Mouse (Mus musculus) adrenal gland, postnatal 4 days (tissue): Measurements from ENCODE around the gene Zfp146. TPM values are rescaled to one million over a fixed set of nuclear protein-coding genes. Genes with fewer than 3 reads are reported as not detected.
"Not testable (repeated sequence)": the region's sequence is repeated elsewhere in the genome, so short reads cannot be mapped to it uniquely, and the experiment has no call there.

Experiments
- DNase-seq, 2 experiments: peaks; one replicate each; pipeline ENCODE4 v3.0.0; 2021 to 2022; ENCODE audit warnings: low spot score in 2 of 2, mixed read lengths in 2 of 2
- total RNA-seq, 2 experiments: library from RNA; stranded (reverse); gene quantifications; 2 replicates each; pipeline ENCODE4 v1.2.3; 2021

Gene Zfp146
- total RNA-seq, 2 experiments from 2014 or later, result 77.4 to 83.3 TPM

- no peak for DNase-seq
Observed at GRCm38 (mm10) chr7:30193013-30193412, 23.5 kb upstream of the Zfp146 start.

DNA sequence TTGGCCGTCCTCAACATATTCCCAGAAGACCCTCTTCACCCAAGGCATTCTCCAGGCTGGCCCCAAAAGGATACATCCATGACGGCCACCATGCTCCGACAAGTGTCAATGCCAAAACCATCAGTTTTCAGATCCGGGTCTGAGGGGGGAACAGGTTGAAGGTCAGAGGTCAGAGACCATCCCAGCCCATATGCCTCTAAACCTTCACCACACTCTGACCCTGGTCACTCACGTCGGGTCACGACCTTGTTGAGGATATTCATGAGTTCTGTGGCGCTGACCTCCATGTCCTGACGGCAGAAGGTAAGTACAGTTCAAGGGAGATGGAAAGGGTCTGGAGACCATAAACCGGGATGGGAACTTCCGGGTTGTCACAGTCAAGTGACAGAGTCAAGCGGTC is 22.5 kb upstream of the Zfp146 start:
- no peak for DNase-seq

DNA sequence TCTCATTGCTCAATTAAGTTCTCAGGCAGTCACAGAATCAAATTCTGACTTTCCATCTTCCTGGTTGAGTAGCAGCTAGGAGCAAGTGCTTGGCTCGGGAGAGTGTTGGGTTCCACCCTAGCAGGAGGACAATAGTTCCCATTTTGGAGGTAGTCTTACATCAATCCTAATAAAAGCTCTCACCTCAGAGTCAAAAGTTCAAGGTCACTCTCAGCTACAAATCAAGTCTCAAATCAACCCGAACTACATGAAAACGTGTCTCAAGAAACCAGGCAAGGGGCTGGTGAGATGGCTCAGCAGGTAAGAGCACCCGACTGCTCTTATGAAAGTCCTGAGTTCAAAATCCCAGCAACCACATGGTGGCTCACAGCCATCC is 19.6 kb upstream of the Zfp146 start:
- DNase-seq, result no peak

- DNase-seq, result no peak
Observed at GRCm38 (mm10) chr7:30188344-30189115, 19.0 kb upstream of the Zfp146 start.

GRCm38 (mm10) chr7:30184641-30185348 is 15.2 kb upstream of the Zfp146 start:
- DNase-seq, result no peak

- peak; percentile 64 to 85 for DNase-seq
Observed at GRCm38 (mm10) chr7:30183879-30184289, 14.3 kb upstream of the Zfp146 start, which contains the start of gene Cox7a1. Gene Cox7a1, plus strand, starts transcription at chr7:30184144.

DNA sequence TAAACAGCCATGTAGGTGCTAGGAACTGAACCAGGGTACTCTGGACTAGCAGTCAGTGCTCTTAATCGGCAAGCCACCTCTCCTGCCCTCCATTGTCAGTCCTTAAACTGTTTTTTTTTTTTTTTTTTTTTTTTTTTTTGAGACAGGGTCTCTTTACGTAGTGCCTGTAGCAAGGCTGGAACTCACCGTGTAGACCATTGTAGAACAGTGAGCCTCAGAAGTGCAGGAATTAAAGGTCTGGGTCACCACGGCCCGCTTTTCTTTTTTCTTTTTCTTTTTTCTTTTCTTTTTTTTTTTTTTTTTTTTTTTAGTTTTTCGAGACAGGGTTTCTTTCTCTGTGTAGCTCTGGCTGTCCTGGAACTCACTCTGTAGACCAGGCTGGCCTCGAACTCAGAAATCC is 13.6 kb upstream of the Zfp146 start:
- not testable (repeated sequence) for DNase-seq

GRCm38 (mm10) chr7:30181929-30182328 is 12.4 kb upstream of the Zfp146 start:
- DNase-seq, result not testable (repeated sequence)

DNA sequence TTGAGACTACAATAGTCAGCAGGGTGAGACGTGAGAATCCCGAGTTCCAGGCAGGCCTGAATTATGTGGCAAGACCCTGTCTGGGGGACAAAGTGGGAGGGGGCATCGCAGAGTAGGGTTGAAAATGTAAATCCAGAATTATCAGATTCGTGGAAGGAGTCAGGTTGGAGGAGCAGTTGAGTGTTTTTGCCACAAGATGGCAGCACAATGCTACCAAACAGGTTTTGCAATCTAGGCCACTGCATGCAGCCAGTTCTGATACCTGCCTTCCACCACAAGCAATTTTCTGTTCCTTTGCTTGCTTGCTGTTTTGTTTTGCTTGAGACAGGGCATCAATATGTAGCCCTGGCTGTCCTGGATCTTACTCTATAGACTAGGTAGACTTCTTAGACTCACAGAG is 11.8 kb upstream of the Zfp146 start:
- DNase-seq, result peak in 1 of 2 experiments; percentile 47

DNA sequence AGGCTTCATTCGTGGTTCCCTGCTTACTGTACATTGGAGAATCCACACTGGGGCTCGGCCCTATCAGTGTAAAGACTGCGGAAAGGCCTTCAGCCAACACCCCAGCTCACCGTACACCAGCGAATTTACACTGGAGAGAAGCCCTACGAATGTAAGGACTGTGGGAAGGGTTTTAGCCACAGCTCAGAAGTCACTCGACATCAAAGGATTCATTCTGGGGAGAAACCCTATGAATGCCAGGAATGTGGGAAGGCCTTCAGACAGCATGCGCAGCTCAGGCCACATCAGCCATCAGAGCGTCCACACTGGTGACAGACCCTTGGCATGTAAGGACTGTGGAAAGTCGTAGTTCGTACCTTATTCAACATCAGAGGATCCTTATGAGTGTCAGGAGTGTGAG is 8.7 kb upstream of the Zfp146 start:
- DNase-seq, result no peak

DNA sequence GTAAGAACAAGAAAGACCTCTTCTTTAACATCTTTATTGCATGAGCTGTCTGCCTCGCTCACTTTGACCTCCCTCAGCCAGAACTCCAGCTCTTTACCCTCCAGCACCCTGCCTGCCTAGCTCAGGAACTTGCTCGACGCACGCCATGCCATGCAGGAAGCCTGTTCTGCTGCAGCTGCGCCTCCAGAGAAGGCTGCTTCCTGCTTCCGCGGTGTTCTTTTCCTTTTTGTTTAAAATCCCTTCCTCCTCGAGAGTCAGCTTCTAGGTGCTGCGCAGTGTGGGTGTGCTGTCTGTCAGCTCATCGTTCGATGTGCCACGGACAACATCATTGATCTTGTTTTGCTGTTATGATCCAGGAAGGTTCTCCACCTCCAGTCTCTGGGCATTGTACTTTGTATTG is 6.9 kb upstream of the Zfp146 start:
- DNase-seq, result no peak

- DNase-seq, result no peak
Observed at GRCm38 (mm10) chr7:30170283-30170951, 867 bp upstream of the Zfp146 start.

- DNase-seq, result no peak
Observed at GRCm38 (mm10) chr7:30168914-30169582, 502 bp downstream of the Zfp146 start.

GRCm38 (mm10) chr7:30164745-30165144 is 4.8 kb downstream of the Zfp146 start:
- DNase-seq, result no peak

DNA sequence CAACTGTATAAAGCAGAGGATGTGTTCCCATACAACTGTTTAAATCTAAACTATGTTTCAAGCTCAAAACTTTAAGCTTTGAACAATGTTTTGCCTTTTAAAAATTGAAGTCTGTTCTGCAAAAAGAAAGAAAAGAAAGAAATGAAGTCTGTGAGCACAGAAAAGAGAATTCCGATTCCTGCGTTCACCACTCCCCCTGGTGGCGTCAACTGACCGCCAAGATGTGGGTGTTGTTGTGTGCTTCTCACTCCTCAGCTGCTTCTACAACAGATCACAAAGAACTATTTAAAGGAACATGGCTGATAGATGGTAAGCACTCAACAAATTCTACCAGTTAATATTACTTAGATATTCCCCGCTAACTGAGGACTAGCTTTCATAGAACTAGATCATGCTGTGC is 6.4 kb downstream of the Zfp146 start:
- no peak for DNase-seq

GRCm38 (mm10) chr7:30155507-30155906 is 14.0 kb downstream of the Zfp146 start:
- DNase-seq, result no peak

DNA sequence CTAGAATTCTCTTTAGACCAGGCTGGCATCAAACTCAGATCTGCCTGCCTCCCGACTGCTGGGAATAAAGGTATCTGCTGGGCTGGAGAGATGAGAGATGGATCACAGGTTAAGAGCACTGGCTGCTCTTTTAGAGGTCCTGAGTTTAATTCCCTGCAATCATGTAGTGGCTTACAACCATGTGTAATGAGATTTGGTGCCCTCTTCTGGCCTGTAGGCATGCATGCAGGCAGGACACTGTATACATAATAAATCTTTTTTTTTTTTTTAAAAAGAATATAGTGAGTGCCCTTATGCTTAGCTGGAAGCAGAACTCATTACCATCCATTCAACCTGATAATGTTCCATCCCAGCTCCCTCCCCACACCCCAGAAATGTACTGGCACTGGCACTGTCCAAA is 15.5 kb downstream of the Zfp146 start:
- no peak for DNase-seq

DNA sequence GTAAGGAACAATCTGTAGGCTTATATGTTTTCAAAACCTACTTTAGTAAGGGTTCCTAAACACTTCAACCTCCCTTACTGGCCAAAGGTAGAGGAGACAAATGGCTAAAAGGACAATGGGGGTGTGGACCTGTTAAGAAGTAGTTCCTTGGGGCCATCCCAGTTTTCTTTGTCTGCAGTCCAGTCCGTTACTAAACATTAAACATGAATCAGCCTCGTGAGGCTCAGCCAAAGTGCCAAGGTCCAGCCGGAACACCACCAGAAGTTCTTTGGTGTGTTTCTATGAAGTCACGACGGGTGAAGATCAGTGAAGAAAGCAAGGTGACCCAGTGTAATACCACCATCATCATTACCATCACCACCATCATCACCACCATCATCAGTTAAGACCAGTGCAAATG is 22.5 kb downstream of the Zfp146 start:
- DNase-seq, result no peak

GRCm38 (mm10) chr7:30143555-30144209 is 25.9 kb downstream of the Zfp146 start:
- peak; percentile 45 to 47 for DNase-seq

DNA sequence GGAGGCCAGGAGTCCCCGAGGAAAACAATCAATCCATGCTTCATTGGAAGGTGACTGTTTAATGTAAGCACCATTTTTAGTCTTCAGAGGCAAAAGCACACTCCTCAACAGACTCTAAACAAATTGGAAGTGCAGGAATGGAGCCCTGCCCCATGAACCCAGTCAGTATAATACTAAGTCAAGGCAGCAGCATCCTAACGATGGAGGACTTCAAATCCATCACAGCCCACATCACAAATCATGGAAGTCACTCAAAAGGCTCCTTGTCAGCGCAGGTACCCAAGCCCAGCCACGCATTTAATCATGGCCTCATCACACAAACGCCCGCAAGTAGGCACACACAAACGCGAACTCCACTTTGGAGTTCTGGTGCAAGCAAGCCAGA is 26.4 kb downstream of the Zfp146 start:
- DNase-seq, result no peak

DNA sequence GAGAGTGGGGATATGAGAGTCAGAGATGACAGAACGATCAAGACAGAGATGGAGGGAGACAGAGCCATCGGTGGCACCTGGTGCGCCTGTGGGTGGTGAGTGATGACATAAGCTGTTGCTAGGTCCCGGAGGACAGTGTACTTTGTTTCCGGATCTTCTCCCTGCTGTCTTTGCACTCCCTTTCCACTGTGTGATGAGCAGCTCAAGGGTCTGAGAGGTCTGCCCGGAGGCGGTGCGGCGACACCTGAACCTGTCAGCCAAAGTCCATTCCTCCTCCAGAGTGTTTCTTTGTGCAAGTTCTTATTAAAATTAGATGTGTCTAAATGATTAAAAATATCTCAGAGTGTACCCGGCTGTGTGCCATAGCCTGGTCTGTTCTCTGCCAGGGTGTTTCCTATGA is 32.7 kb downstream of the Zfp146 start:
- no peak for DNase-seq
